Mouse (Mus musculus) gastrocnemius, adult 2 months (tissue): ENCODE results near the gene Slc44a3. TPM values are rescaled to one million over a fixed set of nuclear protein-coding genes. Genes with fewer than 3 reads are reported as not detected.

Experiments used
- DNase-seq: peaks from one replicate; pipeline ENCODE4 v3.0.0; 2022
- H3K27ac ChIP-seq: fragments of 200-600 bp; 2 replicates; pipeline ENCODE4 v1.8.1; 2022; ENCODE audit warnings: mild to moderate bottlenecking
- H3K4me3 ChIP-seq: fragments of 200-600 bp; 2 replicates; pipeline ENCODE4 v1.8.1; 2022; ENCODE audit warnings: mild to moderate bottlenecking, moderate library complexity
- CTCF ChIP-seq: fragments of 200-600 bp; IDR thresholded peaks from 2 replicates; pipeline ENCODE4 v1.8.1; 2022; ENCODE audit warnings: antibody characterized with exemption, mild to moderate bottlenecking, moderate library complexity
- intact Hi-C: fragments of 180-260 bp; cut with DNase I; formaldehyde crosslinking; loops from one replicate; pipeline ENCODE4 v1.15.1; 2025
- total RNA-seq, 2 experiments: library from RNA; stranded (reverse); gene quantifications; 2 replicates each; pipeline ENCODE4 v1.2.3; 2021

The Slc44a3 gene
- total RNA-seq, 2 experiments from 2014 or later = not detected

- intact Hi-C loops = no loop called here
- TF ChIP-seq CTCF = no peak
- no peak for DNase-seq
- H3K27ac ChIP-seq = no peak overlapping the region
- H3K4me3 ChIP-seq = no peak overlapping the region
These were observed 70.7 kb downstream of the Slc44a3 start for GRCm38 (mm10) chr3:121461477-121461876.

GRCm38 (mm10) chr3:121460473-121461193 is 71.6 kb downstream of the Slc44a3 start:
- intact Hi-C loops = no loop called here
- Histone ChIP-seq H3K27ac (no peak overlapping the region), H3K4me3 (no peak overlapping the region)
- TF ChIP-seq CTCF = no peak
- no peak for DNase-seq

GRCm38 (mm10) chr3:121458545-121459492 is 73.4 kb downstream of the Slc44a3 start:
- TF ChIP-seq CTCF = no peak
- Histone ChIP-seq H3K27ac (no peak overlapping the region), H3K4me3 (no peak overlapping the region)
- DNase-seq = no peak
- intact Hi-C loops = no loop called here

GRCm38 (mm10) chr3:121451404-121451803 is 80.8 kb downstream of the Slc44a3 start:
- no peak overlapping the region for H3K27ac ChIP-seq

GRCm38 (mm10) chr3:121449527-121449926 is 82.7 kb downstream of the Slc44a3 start:
- intact Hi-C loops = no loop called here
- no peak for DNase-seq
- Histone ChIP-seq H3K4me3 (no peak overlapping the region), H3K27ac (peak overlapping the region; percentile 51)
- no peak for TF ChIP-seq CTCF

More at GRCm38 (mm10) chr3:121451404-121451803, 80.8 kb downstream of the Slc44a3 start:
- TF ChIP-seq CTCF = no peak
- intact Hi-C loops = no loop called here
- H3K4me3 ChIP-seq = no peak overlapping the region
- DNase-seq = no peak

- DNase-seq = no peak
- Histone ChIP-seq H3K27ac (peak overlapping the region; percentile 28; the same call in 1 of the 2 replicates), H3K4me3 (peak overlapping the region; percentile 57; the same call in 1 of the 2 replicates)
- no peak for TF ChIP-seq CTCF
- intact Hi-C loops = no loop called here
These were observed 83.6 kb downstream of the Slc44a3 start for GRCm38 (mm10) chr3:121448606-121449005.

- intact Hi-C loops = no loop called here
- DNase-seq = no peak
- TF ChIP-seq CTCF = no peak
These were observed 84.2 kb downstream of the Slc44a3 start for GRCm38 (mm10) chr3:121448029-121448468.

GRCm38 (mm10) chr3:121446454-121446853 is 85.8 kb downstream of the Slc44a3 start:
- intact Hi-C loops = no loop called here
- TF ChIP-seq CTCF = no peak
- no peak overlapping the region for H3K4me3 ChIP-seq
- H3K27ac ChIP-seq = no peak overlapping the region
- DNase-seq = no peak

More at GRCm38 (mm10) chr3:121448029-121448468, 84.2 kb downstream of the Slc44a3 start:
- Histone ChIP-seq H3K4me3 (peak overlapping the region; percentile 57), H3K27ac (peak overlapping the region; percentile 28; the same call in 1 of the 2 replicates)

- DNase-seq = no peak
- Histone ChIP-seq H3K4me3 (no peak overlapping the region), H3K27ac (peak overlapping the region; percentile 31)
- intact Hi-C loops = no loop called here
- no peak for TF ChIP-seq CTCF
These were observed 87.8 kb downstream of the Slc44a3 start for GRCm38 (mm10) chr3:121444414-121444813.

GRCm38 (mm10) chr3:121443861-121444271 is 88.3 kb downstream of the Slc44a3 start:
- intact Hi-C loops = no loop called here
- H3K4me3 ChIP-seq = no peak overlapping the region
- H3K27ac ChIP-seq = peak overlapping the region; percentile 31; the same call in 1 of the 2 replicates
- no peak for DNase-seq
- TF ChIP-seq CTCF = no peak

GRCm38 (mm10) chr3:121442288-121442687 is 89.9 kb downstream of the Slc44a3 start:
- intact Hi-C loops = no loop called here
- TF ChIP-seq CTCF = no peak
- H3K27ac ChIP-seq = peak overlapping the region; percentile 51
- H3K4me3 ChIP-seq = no peak overlapping the region; the same call in 1 of the 2 replicates
- no peak for DNase-seq

- Histone ChIP-seq H3K27ac (0 out of 2 replicates have a peak overlapping the region, but pooled peaks have one; percentile 51), H3K4me3 (no peak overlapping the region)
- DNase-seq = no peak
- intact Hi-C loops = no loop called here
- no peak for TF ChIP-seq CTCF
These were observed 90.7 kb downstream of the Slc44a3 start for GRCm38 (mm10) chr3:121441504-121441903.
